Mouse (Mus musculus) thymus, adult 2 months (tissue): ENCODE measurements around the gene Slc25a38.

Experiments
- CTCF ChIP-seq: fragments of 200-500 bp; IDR thresholded peaks from 2 replicates; pipeline ENCODE4 v1.5.1; 2012; ENCODE audit warnings: mild to moderate bottlenecking, control low read depth, low read length, moderate library complexity, borderline replicate concordance; ENCODE audit not compliant: control insufficient read depth, poor library complexity, insufficient read depth; ENCODE audit errors: extremely low read depth
- POLR2A ChIP-seq: fragments of 200-500 bp; IDR thresholded peaks from 2 replicates; pipeline ENCODE4 v1.6.1; 2012; ENCODE audit warnings: mild to moderate bottlenecking, low read length, control low read depth, moderate library complexity; ENCODE audit not compliant: control insufficient read depth, poor library complexity, insufficient read depth; ENCODE audit errors: extremely low read depth

DNA sequence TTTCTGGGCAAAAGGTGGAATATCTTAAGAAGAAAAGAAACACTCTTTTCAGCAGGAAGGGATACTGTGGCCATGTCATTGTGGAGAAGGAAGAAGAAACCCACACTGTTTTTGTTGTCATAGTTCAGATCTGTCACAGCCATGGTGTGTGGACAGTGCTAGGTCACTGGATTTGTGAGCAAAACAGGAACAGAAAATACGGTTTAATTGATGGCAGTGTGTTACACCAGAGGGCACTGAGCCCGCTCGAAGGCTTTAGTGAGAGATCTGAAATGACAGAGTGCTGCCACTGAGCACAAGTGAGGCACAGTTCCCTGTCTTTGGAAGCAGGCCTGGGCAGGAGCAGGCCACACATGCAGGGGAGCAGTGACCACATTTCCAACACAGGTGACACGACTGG, 8.0 kb downstream of the Slc25a38 start:
- no peak for TF ChIP-seq POLR2A
- no peak for TF ChIP-seq CTCF
